Mouse (Mus musculus) liver, embryonic 14.5 days (tissue): ENCODE measurements around the gene Gm5475. TPM values are rescaled to one million over a fixed set of nuclear protein-coding genes. Genes with fewer than 3 reads are reported as not detected.

Source experiments
- ATAC-seq: fragments of 200-750 bp; cut with Nextera tagmentation; 2 replicates; pipeline ENCODE4 v1.8.0; 2017; ENCODE audit warnings: moderate number of reproducible peaks, mild to moderate bottlenecking, moderate library complexity; ENCODE audit not compliant: insufficient read depth
- DNase-seq, 3 experiments: peaks; one replicate each; pipeline ENCODE4 v3.0.0-alpha.2; 2012 to 2013; ENCODE audit warnings: low read depth in 3 of 3, low spot score in 3 of 3
- H3K27ac ChIP-seq: fragments of 300-500 bp; sonication (generic); 2 replicates; pipeline ENCODE4 v1.5.1; 2014; ENCODE audit warnings: moderate library complexity, mild to moderate bottlenecking, control low read depth, inconsistent platforms
- H3K27me3 ChIP-seq: fragments of 300-500 bp; sonication (generic); 2 replicates; pipeline ENCODE4 v1.6.1; 2014; ENCODE audit warnings: mild to moderate bottlenecking, low read length, moderate library complexity; ENCODE audit not compliant: control insufficient read depth, insufficient read depth
- H3K36me3 ChIP-seq: fragments of 300-500 bp; sonication (generic); replicated peaks from 2 replicates; pipeline ENCODE4 v1.6.1; 2014; ENCODE audit warnings: low read depth; ENCODE audit not compliant: control insufficient read depth, insufficient read depth
- H3K4me1 ChIP-seq, 2 experiments: fragments of 200-500 bp in 1 of 2; fragments of 300-500 bp in 1 of 2; sonication (generic) in 1 of 2; replicated peaks; 2 replicates each; pipeline ENCODE4 v1.6.1; 2012 to 2014; ENCODE audit warnings: antibody characterized with exemption in 1 of 2, inconsistent platforms in 1 of 2, low read length in 1 of 2; ENCODE audit not compliant: control insufficient read depth in 2 of 2, insufficient read depth in 2 of 2
- H3K4me2 ChIP-seq: fragments of 300-500 bp; sonication (generic); 2 replicates; pipeline ENCODE4 v1.6.1; 2014; ENCODE audit warnings: low read depth, mild to moderate bottlenecking, control low read depth, moderate library complexity
- H3K4me3 ChIP-seq, 2 experiments: fragments of 200-500 bp in 1 of 2; fragments of 300-500 bp in 1 of 2; sonication (generic) in 1 of 2; 2 replicates each; pipeline ENCODE4 v1.5.1; 2012 to 2014; ENCODE audit warnings: low read depth in 2 of 2, low read length in 2 of 2, mild to moderate bottlenecking in 2 of 2, control low read depth in 1 of 2, inconsistent platforms in 1 of 2, moderate library complexity in 1 of 2; ENCODE audit not compliant: insufficient read depth in 1 of 2
- H3K9ac ChIP-seq: fragments of 300-500 bp; sonication (generic); replicated peaks from 2 replicates; pipeline ENCODE4 v1.6.1; 2014; ENCODE audit warnings: mild to moderate bottlenecking, control low read depth, moderate library complexity
- H3K9me3 ChIP-seq: fragments of 300-500 bp; sonication (generic); 2 replicates; pipeline ENCODE4 v1.6.1; 2016; ENCODE audit warnings: low read length, mixed read lengths; ENCODE audit not compliant: control insufficient read depth
- CTCF ChIP-seq: IDR thresholded peaks from 2 replicates; pipeline ENCODE4 v1.5.1; 2016; ENCODE audit warnings: antibody characterized with exemption, low read depth, control low read depth
- EP300 ChIP-seq: IDR thresholded peaks from 2 replicates; pipeline ENCODE4 v1.6.1; 2016; ENCODE audit warnings: antibody characterized with exemption, low read depth
- WGBS: fragments of 180-500 bp; shearing (Covaris S2); extraction: QIAGEN DNeasy Blood & Tissue Kit; methylation state at CpG from one replicate; pipeline ENCODE4 v1.1.7; 2014; ENCODE audit not compliant: insufficient replicate concordance; 5-methylcytosine and 5-hydroxymethylcytosine counted together
- polyA plus RNA-seq, 2 experiments: library from polyadenylated mRNA; depleted of rRNA in 1 of 2; stranded (reverse) in 1 of 2; unstranded in 1 of 2; fragments of >200 nt; fragmentation: Nextera tagmentation in 1 of 2; extraction: Ambion mirVana in 1 of 2; gene quantifications; 2 replicates each; pipeline versions ENCODE4 v1.2.1 to v1.2.3; 2012 to 2014

The Gm5475 gene
- polyA plus RNA-seq, 2 experiments = 0.01 TPM; not detected in 1

DNA sequence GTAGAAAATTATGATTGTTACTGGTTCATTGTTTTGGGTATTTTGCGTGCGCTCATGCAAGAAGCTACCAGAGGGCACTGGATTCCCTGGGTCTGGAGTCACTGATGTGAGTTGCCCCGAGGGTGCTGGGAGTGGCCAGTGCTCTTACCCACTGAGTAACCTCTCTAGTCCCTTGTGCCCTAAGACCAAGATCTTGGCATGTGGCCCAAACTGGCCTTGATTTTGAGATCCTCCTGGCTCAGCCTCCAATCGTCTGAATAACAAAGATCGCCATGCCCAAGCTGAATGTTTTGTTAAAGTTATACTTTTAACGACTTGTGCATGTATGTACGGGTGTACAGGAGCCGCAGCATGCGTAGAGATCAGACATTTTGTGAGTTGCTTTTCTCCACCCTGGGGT, 36.2 kb upstream of the Gm5475 start:
- Histone ChIP-seq H3K4me3 (no peak overlapping the region), H3K9me3 (no peaks in the 10 kb centered on the region), H3K27me3 (no peaks in the 10 kb centered on the region), H3K36me3 (no peaks in the 10 kb centered on the region), H3K4me2 (no peak overlapping the region), H3K9ac (no peak overlapping the region), H3K27ac (no peak overlapping the region), H3K4me1 (peaks cover 8 to 11% of the 10 kb centered on the region in 2 experiments)
- DNase-seq (no peak), ATAC-seq (no peak)
- no peak for TF ChIP-seq EP300
- no peak for TF ChIP-seq CTCF
- 81% methylated on average over 9 of the region's 9 CpGs for WGBS

DNA sequence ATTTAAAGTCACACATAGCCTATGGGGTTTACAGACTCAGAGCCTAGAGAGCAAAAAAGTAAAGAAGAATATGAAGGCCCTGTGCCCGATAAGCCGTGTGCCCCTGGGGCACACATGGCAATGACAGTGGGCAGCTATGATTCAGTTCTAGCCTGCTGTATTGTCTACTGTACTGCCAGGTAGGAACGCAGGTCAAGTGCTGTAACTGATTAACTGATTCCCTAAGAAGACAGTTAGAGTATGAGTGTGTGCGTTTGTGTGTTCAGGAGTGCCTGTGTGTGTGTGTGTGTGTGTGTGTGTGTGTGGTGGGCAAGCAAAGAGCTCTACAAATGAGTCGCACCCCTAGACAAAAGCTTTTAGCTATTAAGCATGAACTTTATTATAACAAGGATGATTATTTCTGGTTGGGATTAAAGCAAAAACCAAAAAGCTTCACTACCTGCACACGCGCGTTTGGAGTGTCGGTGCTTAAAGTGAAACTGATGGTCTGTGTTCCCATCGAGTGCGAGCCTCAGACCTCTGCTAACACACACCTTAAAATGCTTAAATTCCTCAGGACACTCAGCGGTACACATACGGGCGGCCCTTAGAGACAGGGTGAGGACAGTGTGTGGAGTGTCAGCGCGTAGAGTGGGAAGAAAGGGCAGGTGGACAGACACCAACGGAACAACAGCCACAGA, 34.3 kb upstream of the Gm5475 start:
- Histone ChIP-seq H3K9ac (no peak overlapping the region), H3K4me1 (peaks cover 25 to 31% of the 10 kb centered on the region in 2 experiments), H3K9me3 (no peaks in the 10 kb centered on the region), H3K36me3 (no peaks in the 10 kb centered on the region; the same call in none of the 2 replicates), H3K4me3 (no peak overlapping the region), H3K27ac (no peak overlapping the region), H3K27me3 (no peaks in the 10 kb centered on the region), H3K4me2 (no peak overlapping the region)
- ATAC-seq (no peak), DNase-seq (no peak)
- 88% methylated on average over 17 of the region's 17 CpGs for WGBS
- TF ChIP-seq EP300 (no peak), CTCF (no peak)

DNA sequence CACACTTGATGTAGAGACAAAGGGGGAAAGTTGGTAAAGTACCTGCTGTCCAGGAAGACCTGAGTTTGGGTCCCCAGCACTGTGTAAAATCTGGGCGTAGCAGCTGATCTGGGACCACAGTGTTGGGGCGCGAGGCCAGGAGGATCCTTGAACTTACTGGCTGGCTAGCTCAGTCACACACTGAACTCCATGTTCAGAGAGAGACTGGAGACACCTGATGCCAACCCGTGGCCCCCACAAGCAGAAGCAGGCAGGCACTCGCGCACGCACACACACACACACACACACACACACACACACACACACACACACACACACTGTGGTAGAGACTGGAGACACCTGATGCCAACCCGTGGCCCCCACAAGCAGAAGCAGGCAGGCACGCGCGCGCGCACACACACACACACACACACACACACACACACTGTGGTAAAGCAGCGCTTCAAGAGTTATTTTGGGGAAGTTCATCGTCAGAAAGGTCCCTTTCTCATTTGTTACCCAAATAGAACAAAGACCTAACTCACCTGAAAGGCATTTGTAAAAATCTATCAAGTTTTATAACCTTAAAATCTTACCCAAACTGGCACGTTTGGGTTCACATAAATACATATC, 33.6 kb upstream of the Gm5475 start:
- Histone ChIP-seq H3K9ac (no peak overlapping the region), H3K27ac (no peak overlapping the region), H3K36me3 (peaks cover 6% of the 10 kb centered on the region), H3K9me3 (no peaks in the 10 kb centered on the region), H3K4me3 (no peak overlapping the region), H3K27me3 (no peaks in the 10 kb centered on the region), H3K4me2 (no peak overlapping the region), H3K4me1 (peaks cover 26 to 35% of the 10 kb centered on the region in 2 experiments)
- DNase-seq = no peak
- 69% methylated on average over 16 of the region's 16 CpGs for WGBS
- TF ChIP-seq CTCF = no peak
- TF ChIP-seq EP300 = no peak
- no peak for ATAC-seq

GRCm38 (mm10) chr15:100388886-100389285, 33.1 kb upstream of the Gm5475 start:
- Histone ChIP-seq H3K9me3 (no peaks in the 10 kb centered on the region), H3K27ac (no peak overlapping the region), H3K4me1 (peaks cover 26 to 37% of the 10 kb centered on the region in 2 experiments), H3K9ac (no peak overlapping the region), H3K36me3 (peaks cover 11% of the 10 kb centered on the region), H3K4me3 (no peak overlapping the region), H3K4me2 (no peak overlapping the region), H3K27me3 (no peaks in the 10 kb centered on the region)
- ATAC-seq (no peak), DNase-seq (no peak)
- WGBS = 83% methylated on average over 9 of the region's 9 CpGs
- no peak for TF ChIP-seq CTCF
- no peak for TF ChIP-seq EP300

GRCm38 (mm10) chr15:100391066-100391465, 30.9 kb upstream of the Gm5475 start:
- peak; percentile 48 for ATAC-seq
- peaks cover 26 to 37% of the 10 kb centered on the region in 2 experiments for H3K4me1 ChIP-seq
- no peak for DNase-seq
- no peak overlapping the region for H3K4me3 ChIP-seq
- TF ChIP-seq CTCF (no peak), EP300 (0 out of 2 replicates have a peak, but pooled peaks have one; percentile 51)
- peak overlapping the region; percentile 57 for H3K27ac ChIP-seq
- H3K9me3 ChIP-seq = no peaks in the 10 kb centered on the region
- H3K36me3 ChIP-seq = peaks cover 33% of the 10 kb centered on the region
- 24% methylated on average over 7 of the region's 7 CpGs for WGBS
- H3K27me3 ChIP-seq = no peaks in the 10 kb centered on the region
- H3K9ac ChIP-seq = peak overlapping the region; percentile 4; the same call in 1 of the 2 replicates
- peak overlapping the region; percentile 45 for H3K4me2 ChIP-seq
